Mouse (Mus musculus): Measurements from ENCODE around the gene Mturn.

GRCm38 (mm10) chr6:54693286-54693685 lies 11.9 kb downstream of the Mturn start:
- TF ChIP-seq CTCF (IDR thresholded peaks at IDR 0.05; ENCODE audit: borderline replicate concordance, insufficient read depth, low read length), result no peak
- TF ChIP-seq POLR2A (IDR thresholded peaks at IDR 0.05; ENCODE audit: low read depth, low read length), result no peak

All from embryonic fibroblast, embryonic 13.5 days (primary cell).